Mouse (Mus musculus) adrenal gland, postnatal 36 days (tissue): ENCODE results near the gene Slc25a21. TPM values are rescaled to one million over a fixed set of nuclear protein-coding genes. Genes with fewer than 3 reads are reported as not detected.

Experiments
- DNase-seq, 2 experiments: peaks; one replicate each; pipeline ENCODE4 v3.0.0; 2021; ENCODE audit warnings: mixed read lengths in 1 of 2
- total RNA-seq, 2 experiments: library from RNA; stranded (reverse); gene quantifications; 2 replicates each; pipeline ENCODE4 v1.2.3; 2021

Slc25a21 gene
- total RNA-seq, 2 experiments from 2014 or later = 0.26 to 0.69 TPM

DNA sequence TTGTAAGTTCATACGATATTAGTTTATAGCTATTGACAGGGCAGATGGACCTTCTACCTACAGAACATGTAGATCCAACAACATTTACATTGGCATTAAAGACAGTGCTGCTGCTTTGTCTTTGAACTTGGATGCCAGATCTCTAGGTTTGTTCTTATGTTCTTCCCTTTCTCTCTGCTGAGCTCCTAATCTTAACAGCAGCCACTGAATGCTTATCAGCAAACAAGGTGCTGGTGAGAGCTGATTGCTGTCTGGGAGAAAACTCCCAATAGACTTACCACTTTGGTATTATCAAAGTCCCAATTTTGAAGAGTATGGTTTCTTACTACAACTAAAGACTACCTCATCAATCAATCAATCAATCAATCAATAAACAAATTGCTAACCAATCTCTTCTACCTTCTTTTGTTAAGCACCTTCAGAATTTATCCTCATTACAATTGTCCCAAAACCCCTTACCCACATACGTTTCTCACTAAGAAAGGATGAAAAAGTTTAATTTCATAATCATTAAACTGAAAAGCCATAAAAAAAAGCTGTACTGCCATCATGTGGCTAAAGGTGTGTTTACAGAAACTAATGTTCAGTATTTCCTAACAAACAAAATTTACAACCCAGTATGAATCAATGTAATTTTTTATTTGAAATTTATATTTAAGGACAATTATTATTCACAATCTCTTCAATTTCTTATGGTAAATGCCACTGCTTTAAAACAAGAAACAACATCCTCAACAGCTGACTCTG is 12.7 kb downstream of the Slc25a21 start:
- DNase-seq = no peak

- DNase-seq = no peak
Observed at GRCm38 (mm10) chr12:57179465-57180188, 17.6 kb downstream of the Slc25a21 start.

- DNase-seq = peak in 1 of 2 experiments; percentile 3
Observed at GRCm38 (mm10) chr12:57178818-57179217, 18.5 kb downstream of the Slc25a21 start.

- DNase-seq = no peak
Observed at GRCm38 (mm10) chr12:57163294-57163693, 34.0 kb downstream of the Slc25a21 start.

- DNase-seq = no peak
Observed at GRCm38 (mm10) chr12:57162840-57163239, 34.4 kb downstream of the Slc25a21 start.

DNA sequence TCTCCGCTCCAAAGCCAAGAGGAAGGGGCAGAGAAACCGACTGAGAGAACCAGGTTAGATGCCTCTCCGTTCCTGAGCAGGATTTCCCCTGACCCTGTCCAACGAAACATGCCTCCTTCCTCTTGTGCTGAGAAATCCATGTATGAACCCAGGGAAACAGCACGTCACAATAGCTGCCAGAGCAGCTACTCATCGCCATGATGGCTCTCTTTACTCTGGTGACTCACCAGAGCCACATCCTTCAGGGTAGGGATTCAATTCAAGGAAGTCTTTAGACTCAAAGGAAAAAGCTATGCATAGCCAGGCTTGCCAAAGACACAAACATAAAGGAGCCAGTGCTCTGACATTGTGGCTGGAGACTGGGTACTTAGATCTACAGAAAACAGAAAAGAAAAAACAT is 37.4 kb downstream of the Slc25a21 start:
- DNase-seq = no peak

DNA sequence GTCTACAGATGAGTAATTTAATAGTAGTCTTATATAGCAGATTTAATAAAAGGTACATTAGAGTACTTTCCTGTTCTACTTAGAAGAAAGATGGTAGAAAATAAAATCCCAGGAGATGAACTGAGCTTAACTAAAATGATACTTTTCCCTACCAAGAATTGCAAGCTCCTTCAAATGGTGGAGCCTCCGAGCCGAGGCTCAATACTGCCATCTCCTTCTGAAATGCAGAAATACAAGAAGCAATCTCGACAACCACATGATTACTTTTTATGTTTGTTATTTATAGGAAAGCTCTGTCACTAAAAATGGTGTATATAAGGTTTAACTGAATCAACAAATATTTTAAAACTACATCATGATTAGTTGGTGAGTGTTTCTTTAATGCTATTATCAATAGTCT is 39.0 kb downstream of the Slc25a21 start:
- no peak for DNase-seq

GRCm38 (mm10) chr12:57138937-57139336 is 58.3 kb downstream of the Slc25a21 start:
- DNase-seq = no peak

- no peak for DNase-seq
Observed at GRCm38 (mm10) chr12:57137809-57138208, 59.5 kb downstream of the Slc25a21 start.

- no peak for DNase-seq
Observed at GRCm38 (mm10) chr12:57118602-57119001, 78.7 kb downstream of the Slc25a21 start.

DNA sequence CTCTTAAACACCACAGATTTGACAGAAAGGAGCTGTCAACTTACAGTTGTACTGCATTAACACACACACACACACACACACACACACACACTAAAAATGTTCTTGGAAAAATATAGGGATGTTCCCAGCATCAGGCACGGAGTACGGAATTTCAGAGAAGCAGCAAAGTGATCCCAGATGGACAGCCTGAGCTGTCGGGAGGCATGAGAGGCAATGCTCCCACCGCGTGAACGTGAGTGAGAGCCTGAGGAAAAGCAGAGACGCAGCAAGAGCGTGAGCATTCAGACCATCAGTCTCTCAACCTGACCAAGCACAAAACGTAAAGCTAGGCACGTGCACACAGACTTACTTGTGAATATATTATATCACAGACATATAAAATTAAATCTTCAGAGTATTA is 81.8 kb downstream of the Slc25a21 start:
- no peak for DNase-seq

DNA sequence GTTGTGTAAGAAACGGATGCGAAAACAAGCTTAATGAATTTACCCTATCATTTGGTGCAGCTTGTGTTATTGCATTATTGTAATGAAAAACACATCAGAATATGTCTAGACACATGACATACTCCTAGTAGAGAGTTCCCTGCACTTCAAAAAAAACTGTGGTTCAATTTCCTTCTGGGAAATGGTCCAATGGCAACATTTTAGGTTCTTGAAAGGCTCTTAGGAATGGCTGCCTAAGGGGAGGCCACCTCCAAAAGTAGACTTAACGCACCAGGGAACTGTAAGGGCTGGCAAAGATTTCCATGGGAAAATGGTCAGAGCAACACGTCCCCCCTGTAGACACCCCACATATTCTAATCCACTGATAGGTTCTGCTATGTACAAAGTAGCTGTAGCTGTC is 87.9 kb downstream of the Slc25a21 start:
- DNase-seq = no peak

DNA sequence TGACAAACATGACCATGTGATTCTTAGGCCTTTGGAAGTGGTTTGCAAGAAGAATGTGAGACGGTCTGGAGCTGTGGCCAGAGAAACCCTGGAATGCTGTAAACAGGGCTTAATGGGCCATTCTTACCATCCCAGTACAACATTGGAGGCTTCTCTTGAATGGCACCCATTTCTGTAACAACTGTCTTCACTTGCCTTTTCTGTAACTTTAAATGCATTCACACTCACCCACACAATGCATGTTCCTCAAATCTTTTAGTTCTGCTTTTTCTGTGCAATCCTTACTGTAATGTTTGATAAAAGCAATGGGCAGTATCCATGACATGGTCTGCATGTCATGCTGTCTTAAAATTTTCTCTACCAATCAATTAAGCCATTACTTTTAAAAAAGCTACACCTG is 95.0 kb downstream of the Slc25a21 start:
- DNase-seq = no peak

GRCm38 (mm10) chr12:57100549-57100948 is 96.7 kb downstream of the Slc25a21 start:
- DNase-seq = no peak

- DNase-seq = no peak
Observed at GRCm38 (mm10) chr12:57099066-57099465, 98.2 kb downstream of the Slc25a21 start.

DNA sequence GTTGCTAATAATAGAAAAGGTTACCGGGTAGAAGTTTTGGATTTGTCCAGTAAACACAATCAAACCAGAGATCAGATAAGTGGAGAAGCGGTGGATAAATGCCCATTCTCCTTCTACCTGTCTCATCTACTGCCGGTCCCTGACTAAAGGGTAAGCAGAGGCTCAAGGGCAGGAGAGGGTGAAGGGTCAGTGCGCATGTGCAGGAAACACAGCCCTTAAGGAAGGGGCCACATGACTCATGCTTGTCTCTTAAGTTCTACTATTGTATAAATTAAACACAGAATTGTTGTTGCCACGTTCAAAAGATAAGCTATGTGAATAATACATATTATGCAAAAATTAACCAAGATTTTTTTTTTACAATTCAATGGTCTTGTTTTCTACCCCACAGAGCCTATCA is 98.9 kb downstream of the Slc25a21 start:
- no peak for DNase-seq

DNA sequence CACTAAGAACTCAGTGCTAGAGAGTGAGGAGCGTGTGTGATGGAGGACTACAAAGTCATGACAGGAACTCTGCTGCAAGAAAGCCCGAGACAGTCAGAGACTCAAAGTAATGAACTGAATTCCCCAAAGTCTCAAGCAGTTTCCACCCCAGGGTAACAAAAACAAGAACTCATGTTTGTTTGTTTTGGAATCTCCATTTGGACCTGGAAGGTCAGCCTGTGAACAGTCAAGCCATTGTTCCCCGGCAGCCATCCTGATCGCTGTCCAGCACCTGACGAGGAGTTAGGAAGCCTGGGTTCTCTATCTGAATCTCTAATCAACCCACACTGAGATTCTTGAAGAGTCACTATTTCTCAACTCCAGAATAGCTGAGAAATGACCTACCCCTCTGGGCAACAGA is 104.2 kb downstream of the Slc25a21 start:
- DNase-seq = no peak

- no peak for DNase-seq
Observed at GRCm38 (mm10) chr12:57084519-57084918, 112.8 kb downstream of the Slc25a21 start.

DNA sequence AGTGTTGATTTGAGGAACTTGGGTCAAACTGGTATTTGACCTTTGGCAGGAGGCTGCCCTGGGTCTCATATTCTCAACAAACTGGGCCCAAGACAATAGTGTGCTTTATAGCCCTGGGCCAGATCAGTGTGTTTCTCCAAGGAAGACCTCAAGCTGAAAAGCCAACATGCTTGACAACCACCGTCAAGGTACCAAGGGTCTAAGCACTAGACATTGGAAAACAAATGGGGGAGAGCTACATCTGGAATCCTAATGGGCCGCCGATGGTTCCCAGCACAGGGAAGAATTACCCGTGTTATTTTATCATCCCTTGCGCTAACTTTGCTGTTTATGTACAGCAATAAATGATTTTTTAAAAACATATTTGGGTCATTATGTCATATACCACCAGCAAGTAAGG is 113.7 kb downstream of the Slc25a21 start:
- DNase-seq = no peak

DNA sequence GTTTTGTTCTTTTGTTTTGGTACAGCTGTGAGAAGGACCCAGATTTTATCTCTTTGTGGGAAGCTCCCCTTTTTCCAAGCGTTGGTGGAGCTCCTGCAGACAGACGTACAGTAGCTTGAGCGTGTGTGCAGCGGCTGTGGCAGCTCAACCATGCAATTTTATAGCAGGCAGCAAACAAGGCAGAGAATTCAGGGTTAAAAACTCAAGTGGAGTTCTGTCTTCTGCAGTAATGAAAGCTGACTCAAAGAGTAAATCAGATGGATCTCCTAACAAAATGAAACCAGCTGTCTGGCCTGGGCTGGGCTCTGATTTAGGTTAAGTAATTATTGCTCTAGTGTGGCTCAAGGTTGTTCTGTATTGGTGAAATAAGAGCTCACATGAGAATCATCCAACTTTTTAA is 120.7 kb downstream of the Slc25a21 start:
- no peak for DNase-seq

- DNase-seq = no peak
Observed at GRCm38 (mm10) chr12:57072616-57073015, 124.7 kb downstream of the Slc25a21 start.

DNA sequence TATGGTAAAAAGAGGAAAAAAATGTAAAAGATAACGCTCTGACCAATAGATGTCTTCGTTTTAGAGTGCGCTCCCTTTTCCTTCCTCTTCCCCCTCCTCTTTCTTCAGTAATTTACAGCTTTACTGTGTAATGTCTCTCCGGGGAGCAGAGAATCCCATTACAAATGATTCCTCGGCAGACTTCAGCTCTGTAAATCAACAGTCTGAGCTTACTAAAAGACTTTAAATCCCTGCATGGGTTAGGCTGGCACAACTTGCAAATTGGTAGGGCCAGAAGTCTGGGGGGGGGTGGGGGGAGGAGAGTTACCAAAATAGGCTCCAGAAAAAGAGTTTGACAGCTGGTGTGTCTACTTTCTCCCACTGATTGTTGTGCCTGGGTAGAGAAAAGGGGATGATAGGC is 128.7 kb downstream of the Slc25a21 start:
- DNase-seq = no peak

- DNase-seq = no peak
Observed at GRCm38 (mm10) chr12:57019737-57020136, 177.5 kb downstream of the Slc25a21 start.

DNA sequence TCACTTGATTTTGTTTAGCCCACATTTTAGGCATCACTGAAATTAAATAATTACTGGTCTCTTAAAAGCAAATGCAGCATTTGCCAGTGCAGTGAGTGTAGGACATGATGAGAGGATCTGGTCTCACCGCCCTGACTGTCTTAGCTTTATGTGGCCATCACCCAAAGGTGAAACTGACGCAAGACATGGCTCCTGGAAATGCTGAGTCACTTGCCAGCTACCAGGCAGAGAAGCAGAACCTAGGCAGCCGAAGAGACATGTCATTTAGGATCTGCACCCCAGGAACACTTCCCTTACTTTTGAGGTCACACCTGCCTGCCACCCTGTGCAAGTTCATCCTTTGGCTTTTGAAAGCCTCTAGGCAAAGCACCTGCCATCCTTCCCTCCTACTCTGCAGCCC is 180.4 kb downstream of the Slc25a21 start:
- no peak for DNase-seq
